ENCODE assay signal across 8 mouse cellular contexts in the genomic region with DNA sequence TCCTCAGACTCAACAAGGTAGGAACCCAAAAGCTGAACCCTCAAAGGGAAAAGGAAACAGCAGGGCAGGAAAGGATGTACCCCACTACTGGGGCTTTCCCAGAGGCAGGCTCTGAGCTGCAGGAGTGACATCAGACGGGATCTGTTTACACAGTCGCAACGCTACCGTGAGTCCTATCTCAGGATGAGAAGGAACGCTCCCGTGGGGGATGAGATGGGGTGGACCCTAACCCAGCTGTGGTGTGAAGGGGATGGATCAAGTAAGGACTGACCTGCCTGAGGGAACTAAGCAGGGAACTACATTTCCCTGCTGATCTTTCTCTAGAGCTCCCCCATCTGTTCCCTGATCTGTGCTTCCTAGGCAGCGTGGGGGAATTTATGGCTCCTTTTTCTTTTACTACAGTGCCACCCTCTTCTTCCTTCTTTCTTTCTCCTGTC. TPM values are rescaled to one million over a fixed set of nuclear protein-coding genes. Genes with fewer than 3 reads are reported as not detected.
DNase-seq lines count a peak whose midpoint lies in the region; ATAC-seq and TF ChIP-seq lines count a peak whose summit lies in the region.

A gene (plus strand): TSS at position 101 of the 437 bp plus-strand sequence.

- H3K4me2 ChIP-seq in forebrain, postnatal 0 days (ENCODE audit: low read depth), result peak within 1 kb of the TSS; percentile 37
- peak within 1 kb of the TSS; percentile 28; the same call in 1 of the 2 replicates for H3K4me2 ChIP-seq in midbrain, embryonic 11.5 days

- peaks cover 3% of the 10 kb centered on the region for H3K4me1 ChIP-seq in forebrain, postnatal 0 days (ENCODE audit: insufficient read depth)
- H3K4me1 ChIP-seq in hindbrain, embryonic 10.5 days (replicated peaks), result peaks cover 37% of the 10 kb centered on the region
- H3K4me1 ChIP-seq in midbrain, embryonic 11.5 days (ENCODE audit: control insufficient read depth, insufficient read depth, low read length), result peaks cover 8% of the 10 kb centered on the region

- peak within 1 kb of the TSS; percentile 45 for H3K9ac ChIP-seq in forebrain, postnatal 0 days
- H3K9ac ChIP-seq in midbrain, embryonic 11.5 days (ENCODE audit: low read length), result peak within 1 kb of the TSS; percentile 51

- H3K27me3 ChIP-seq in forebrain, postnatal 0 days (ENCODE audit: insufficient read depth, low read length), result no peaks in the 10 kb centered on the region
- 0 out of 2 replicates have a peak, but pooled peaks cover 6% of the 10 kb centered on the region for H3K27me3 ChIP-seq in hindbrain, embryonic 10.5 days (ENCODE audit: insufficient read depth, poor library complexity, severe bottlenecking)
- H3K27me3 ChIP-seq in midbrain, embryonic 11.5 days (ENCODE audit: control insufficient read depth, insufficient read depth, low read length), result no peaks in the 10 kb centered on the region

- ATAC-seq in forebrain, postnatal 0 days, result no peak
- ATAC-seq in midbrain, embryonic 11.5 days (ENCODE audit: low FRiP score), result no peak

- peak; percentile 35 for DNase-seq in ES-CJ7 (ENCODE audit: low read depth, low spot score)
- peak; percentile 54 for DNase-seq in adrenal gland, adult 2 months
- peak; percentile 34 for DNase-seq in forebrain, postnatal 0 days
- DNase-seq in hindbrain, embryonic 10.5 days (ENCODE audit: low spot score), result peak; percentile 20
- DNase-seq in layer of hippocampus, postnatal 10 days (ENCODE audit: low spot score in 2 of 2), result peak; percentile 41 to 44
- peak; percentile 88 for DNase-seq in midbrain, embryonic 11.5 days (ENCODE audit: low spot score, missing footprints)
- no peak for DNase-seq in ovary, postnatal 14 days (ENCODE audit: low spot score)
- no peak for DNase-seq in thymus, postnatal 4 days

- WGBS in forebrain, postnatal 0 days, result 3% methylated on average over 7 of the region's 7 CpGs
- WGBS in hindbrain, embryonic 10.5 days, result 2% methylated on average over 7 of the region's 7 CpGs
- WGBS in midbrain, embryonic 11.5 days, result 0% methylated on average over 7 of the region's 7 CpGs

- no peaks in the 10 kb centered on the region for H3K36me3 ChIP-seq in forebrain, postnatal 0 days (ENCODE audit: insufficient read depth)
- H3K36me3 ChIP-seq in hindbrain, embryonic 10.5 days, result no peaks in the 10 kb centered on the region
- no peaks in the 10 kb centered on the region for H3K36me3 ChIP-seq in midbrain, embryonic 11.5 days (ENCODE audit: control insufficient read depth, insufficient read depth, low read length)

- no peak within 1 kb of the TSS for H3K27ac ChIP-seq in forebrain, postnatal 0 days (ENCODE audit: low read depth, low read length)
- H3K27ac ChIP-seq in hindbrain, embryonic 10.5 days, result peak within 1 kb of the TSS; percentile 85
- no peak within 1 kb of the TSS for H3K27ac ChIP-seq in midbrain, embryonic 11.5 days (ENCODE audit: low read depth, low read length)

- TF ChIP-seq CTCF in forebrain, postnatal 0 days (IDR thresholded peaks at IDR 0.05; ENCODE audit: low read depth), result peak; percentile 43

- H3K4me3 ChIP-seq in forebrain, postnatal 0 days (ENCODE audit: low read depth, low read length), result peak within 1 kb of the TSS; percentile 24; the same call in 1 of the 2 replicates
- peak within 1 kb of the TSS; percentile 29 for H3K4me3 ChIP-seq in hindbrain, embryonic 10.5 days
- no peak within 1 kb of the TSS for H3K4me3 ChIP-seq in midbrain, embryonic 11.5 days (ENCODE audit: low read depth, low read length)

- no peaks in the 10 kb centered on the region for H3K9me3 ChIP-seq in forebrain, postnatal 0 days (ENCODE audit: low read length)
- H3K9me3 ChIP-seq in hindbrain, embryonic 10.5 days, result no peaks in the 10 kb centered on the region
- H3K9me3 ChIP-seq in midbrain, embryonic 11.5 days (ENCODE audit: control insufficient read depth, low read length), result no peaks in the 10 kb centered on the region

RNA-seq across cellular contexts. Expression of the gene that starts here (rescaled TPM):
- 10 to 100 TPM; 24.5 to 34.0 TPM for total RNA-seq in adrenal gland, adult 2 months (2021)
- polyA plus RNA-seq in adrenal gland, adult 2 months (2012; rRNA removed), result 299 and 335 TPM in 2 replicates
- total RNA-seq in forebrain, postnatal 0 days (2014; rRNA removed), result 88.0 and 167 TPM in 2 replicates
- 105 and 110 TPM in 2 replicates for polyA plus RNA-seq in forebrain, postnatal 0 days (2015; fragmentation: Nextera tagmentation; extraction: Ambion mirVana)
- polyA plus RNA-seq in hindbrain, embryonic 10.5 days (2016; fragmentation: Nextera tagmentation; extraction: Ambion mirVana), result 61.5 and 76.4 TPM in 2 replicates
- 10 to 100 TPM; 43.9 to 45.8 TPM for total RNA-seq in layer of hippocampus, postnatal 10 days (2021)
- 62.0 and 63.6 TPM in 2 replicates for polyA plus RNA-seq in midbrain, embryonic 11.5 days (2014; fragmentation: Nextera tagmentation; extraction: Ambion mirVana)

Comparison
In these comparisons a context has a peak if more than half of its experiments do, and no peak if none do; other contexts are left out.
1. DNase-seq: peak in ES-CJ7 (single experiment), adrenal gland, adult 2 months (single experiment), forebrain, postnatal 0 days (single experiment), hindbrain, embryonic 10.5 days (single experiment), layer of hippocampus, postnatal 10 days (2 of 2) and midbrain, embryonic 11.5 days (single experiment); none in ovary, postnatal 14 days (single experiment) and thymus, postnatal 4 days (single experiment).